9 mouse cellular contexts compared by ENCODE assay signal in genomic region chr7:99441534-99442072, GRCm38 (mm10). TPM values are rescaled to one million over a fixed set of nuclear protein-coding genes. Genes with fewer than 3 reads are reported as not detected.
DNase-seq lines count a peak whose midpoint lies in the region; ATAC-seq and TF ChIP-seq lines count a peak whose summit lies in the region.
"Had no signal": no experiment of that assay in that cellular context is flagged by ENCODE, and none has a peak within 500 bp of the region (broad histone marks: within the 10 kb centered on the region; RNA-seq: fewer than 3 reads in every experiment).

No protein-coding gene starts in this region.

- H3K4me2 ChIP-seq in heart, postnatal 0 days (ENCODE audit: low read depth, low read length), result peak overlapping the region; percentile 17; the same call in 1 of the 2 replicates
- H3K4me2 ChIP-seq in neural tube, embryonic 15.5 days, result no peak overlapping the region
- H3K4me2 ChIP-seq: liver, embryonic 15.5 days had no signal

- no peaks in the 10 kb centered on the region for H3K4me1 ChIP-seq in ES-Bruce4 (ENCODE audit: control insufficient read depth, insufficient read depth, low read length)
- H3K4me1 ChIP-seq in bone marrow macrophage, adult 2 months (ENCODE audit: control insufficient read depth, insufficient read depth, low read length), result peaks cover 3% of the 10 kb centered on the region; the same call in 1 of the 2 replicates
- peaks cover 23% of the 10 kb centered on the region for H3K4me1 ChIP-seq in heart, postnatal 0 days (ENCODE audit: control insufficient read depth, insufficient read depth)
- H3K4me1 ChIP-seq in neural tube, embryonic 15.5 days, result peaks cover 21% of the 10 kb centered on the region
- H3K4me1 ChIP-seq: liver, embryonic 15.5 days had no signal

- no peaks in the 10 kb centered on the region for H3K27me3 ChIP-seq in ES-Bruce4 (ENCODE audit: control insufficient read depth, insufficient read depth, low read length, poor library complexity, severe bottlenecking)
- H3K27me3 ChIP-seq in heart, postnatal 0 days (ENCODE audit: control insufficient read depth, insufficient read depth, low read length), result no peaks in the 10 kb centered on the region
- no peaks in the 10 kb centered on the region for H3K27me3 ChIP-seq in neural tube, embryonic 15.5 days (replicated peaks)
- H3K27me3 ChIP-seq: liver, embryonic 15.5 days had no signal

- peak; percentile 97 for ATAC-seq in heart, postnatal 0 days (ENCODE audit: insufficient read depth, low read depth)
- ATAC-seq in neural tube, embryonic 15.5 days (ENCODE audit: low FRiP score), result peak; percentile 37; the same call in 1 of the 2 replicates

- no peak overlapping the region for H3K4me3 ChIP-seq in ES-Bruce4 (ENCODE audit: low read depth, low read length)
- H3K4me3 ChIP-seq in bone marrow macrophage, adult 2 months (ENCODE audit: insufficient read depth, low read length), result no peak overlapping the region
- H3K4me3 ChIP-seq in heart, postnatal 0 days (ENCODE audit: low read depth, low read length), result no peak overlapping the region
- no peak overlapping the region for H3K4me3 ChIP-seq in neural tube, embryonic 15.5 days (replicated peaks)
- H3K4me3 ChIP-seq: liver, embryonic 15.5 days had no signal

- no peak for TF ChIP-seq CTCF in ES-Bruce4 (IDR thresholded peaks at IDR 0.05; ENCODE audit: low read depth, low read length)
- TF ChIP-seq CTCF in bone marrow macrophage, adult 2 months (IDR thresholded peaks at IDR 0.05; ENCODE audit: low read depth, low read length), result peak; percentile 11; the same call in 1 of the 2 replicates
- TF ChIP-seq CTCF in heart, postnatal 0 days (IDR thresholded peaks at IDR 0.05; ENCODE audit: low read depth), result no peak

- peak; percentile 92 for DNase-seq in heart, postnatal 0 days (ENCODE audit: low spot score)
- peak; percentile 90 for DNase-seq in kidney, postnatal 14 days
- no peak for DNase-seq in frontal cortex, postnatal 36 days (ENCODE audit: low spot score in 2 of 2)
- DNase-seq in thymus, postnatal 14 days, result no peak
- no peak for DNase-seq in spleen, postnatal 10 days (ENCODE audit: low spot score in 2 of 2)

- 0 out of 2 replicates have a peak, but pooled peaks have one; percentile 8 for TF ChIP-seq EP300 in ES-Bruce4 (IDR thresholded peaks at IDR 0.05; ENCODE audit: insufficient read depth, low read depth, low read length)
- TF ChIP-seq EP300 in heart, postnatal 0 days (IDR thresholded peaks at IDR 0.05; ENCODE audit: low read depth), result peak; percentile 73

- no peak overlapping the region for H3K9ac ChIP-seq in ES-Bruce4 (ENCODE audit: low read depth, poor library complexity, severe bottlenecking)
- H3K9ac ChIP-seq in heart, postnatal 0 days (replicated peaks; ENCODE audit: low read depth, low read length), result peak overlapping the region; percentile 37; the same call in 1 of the 2 replicates
- H3K9ac ChIP-seq in neural tube, embryonic 15.5 days (replicated peaks), result no peak overlapping the region
- H3K9ac ChIP-seq: liver, embryonic 15.5 days had no signal

- TF ChIP-seq POLR2A in ES-Bruce4 (IDR thresholded peaks at IDR 0.05; ENCODE audit: insufficient read depth, low read length), result no peak
- no peak for TF ChIP-seq POLR2A in bone marrow macrophage, adult 2 months (IDR thresholded peaks at IDR 0.05; ENCODE audit: borderline replicate concordance, low read depth, low read length)

- 8% methylated on average over 6 of the region's 6 CpGs for WGBS in heart, postnatal 0 days
- 15% methylated on average over 6 of the region's 6 CpGs for WGBS in neural tube, embryonic 15.5 days

- no peaks in the 10 kb centered on the region for H3K9me3 ChIP-seq in ES-Bruce4 (replicated peaks; ENCODE audit: control insufficient read depth, insufficient read depth, low read length, poor library complexity, severe bottlenecking)
- H3K9me3 ChIP-seq in heart, postnatal 0 days (replicated peaks; ENCODE audit: control insufficient read depth, low read length), result no peaks in the 10 kb centered on the region
- no peaks in the 10 kb centered on the region for H3K9me3 ChIP-seq in neural tube, embryonic 15.5 days (replicated peaks)
- H3K9me3 ChIP-seq: liver, embryonic 15.5 days had no signal

- H3K27ac ChIP-seq in ES-Bruce4 (ENCODE audit: insufficient read depth, low read length), result no peak overlapping the region
- no peak overlapping the region for H3K27ac ChIP-seq in bone marrow macrophage, adult 2 months (ENCODE audit: insufficient read depth, low read depth, low read length)
- H3K27ac ChIP-seq in heart, postnatal 0 days (ENCODE audit: low read depth), result peak overlapping the region; percentile 84
- no peak overlapping the region for H3K27ac ChIP-seq in neural tube, embryonic 15.5 days (replicated peaks)
- H3K27ac ChIP-seq: liver, embryonic 15.5 days had no signal

- H3K36me3 ChIP-seq in ES-Bruce4 (ENCODE audit: control insufficient read depth, insufficient read depth, low read length, poor library complexity, severe bottlenecking), result no peaks in the 10 kb centered on the region
- H3K36me3 ChIP-seq in heart, postnatal 0 days (replicated peaks; ENCODE audit: control insufficient read depth, insufficient read depth, low read length), result peaks cover 16% of the 10 kb centered on the region
- peaks cover 17% of the 10 kb centered on the region for H3K36me3 ChIP-seq in neural tube, embryonic 15.5 days
- H3K36me3 ChIP-seq: liver, embryonic 15.5 days had no signal

RNA-seq across cellular contexts. Expression of gene Klhl35, which starts 24.2 kb away (rescaled TPM):
- not detected in 2 replicates for polyA plus RNA-seq in ES-Bruce4 (2011; ENCODE audit: insufficient read depth, insufficient read length, low read depth, missing spikeins)
- polyA plus RNA-seq in bone marrow macrophage, adult 2 months (2012; ENCODE audit: insufficient read depth, insufficient read length, missing spikeins), result 0.63 TPM in 1 of 2 replicates, not detected in the other
- total RNA-seq in heart, postnatal 0 days (2014; rRNA removed; ENCODE audit: low replicate concordance), result 0.73 and 1.6 TPM in 2 replicates
- 0.59 and 0.75 TPM in 2 replicates for polyA plus RNA-seq in heart, postnatal 0 days (2015; fragmentation: Nextera tagmentation; extraction: Ambion mirVana)
- polyA plus RNA-seq in neural tube, embryonic 15.5 days (2015; fragmentation: Nextera tagmentation; extraction: Ambion mirVana), result 1.7 and 2.2 TPM in 2 replicates

RNA-seq across cellular contexts. Expression of gene Rps3, which starts 41.9 kb away (rescaled TPM):
- 2,316 and 2,405 TPM in 2 replicates for polyA plus RNA-seq in ES-Bruce4 (2011; ENCODE audit: insufficient read depth, insufficient read length, low read depth, missing spikeins)
- polyA plus RNA-seq in bone marrow macrophage, adult 2 months (2012; ENCODE audit: insufficient read depth, insufficient read length, missing spikeins), result 1,023 and 1,161 TPM in 2 replicates
- total RNA-seq in heart, postnatal 0 days (2014; rRNA removed; ENCODE audit: low replicate concordance), result 804 and 987 TPM in 2 replicates
- 439 and 463 TPM in 2 replicates for polyA plus RNA-seq in heart, postnatal 0 days (2015; fragmentation: Nextera tagmentation; extraction: Ambion mirVana)
- polyA plus RNA-seq in neural tube, embryonic 15.5 days (2015; fragmentation: Nextera tagmentation; extraction: Ambion mirVana), result 412 and 499 TPM in 2 replicates

Comparison
In these comparisons a context has a peak if more than half of its experiments do, and no peak if none do; other contexts are left out.
1. DNase-seq: peak in heart, postnatal 0 days (single experiment) and kidney, postnatal 14 days (single experiment); none in frontal cortex, postnatal 36 days (0 of 2), thymus, postnatal 14 days (single experiment) and spleen, postnatal 10 days (0 of 2).